Mouse (Mus musculus): ENCODE results near the gene Mllt11. TPM values are rescaled to one million over a fixed set of nuclear protein-coding genes. Genes with fewer than 3 reads are reported as not detected.

Gene Mllt11
- 4.9 and 5.8 TPM in 2 replicates for polyA plus RNA-seq (2015; fragmentation: Nextera tagmentation; extraction: Ambion mirVana)

DNA sequence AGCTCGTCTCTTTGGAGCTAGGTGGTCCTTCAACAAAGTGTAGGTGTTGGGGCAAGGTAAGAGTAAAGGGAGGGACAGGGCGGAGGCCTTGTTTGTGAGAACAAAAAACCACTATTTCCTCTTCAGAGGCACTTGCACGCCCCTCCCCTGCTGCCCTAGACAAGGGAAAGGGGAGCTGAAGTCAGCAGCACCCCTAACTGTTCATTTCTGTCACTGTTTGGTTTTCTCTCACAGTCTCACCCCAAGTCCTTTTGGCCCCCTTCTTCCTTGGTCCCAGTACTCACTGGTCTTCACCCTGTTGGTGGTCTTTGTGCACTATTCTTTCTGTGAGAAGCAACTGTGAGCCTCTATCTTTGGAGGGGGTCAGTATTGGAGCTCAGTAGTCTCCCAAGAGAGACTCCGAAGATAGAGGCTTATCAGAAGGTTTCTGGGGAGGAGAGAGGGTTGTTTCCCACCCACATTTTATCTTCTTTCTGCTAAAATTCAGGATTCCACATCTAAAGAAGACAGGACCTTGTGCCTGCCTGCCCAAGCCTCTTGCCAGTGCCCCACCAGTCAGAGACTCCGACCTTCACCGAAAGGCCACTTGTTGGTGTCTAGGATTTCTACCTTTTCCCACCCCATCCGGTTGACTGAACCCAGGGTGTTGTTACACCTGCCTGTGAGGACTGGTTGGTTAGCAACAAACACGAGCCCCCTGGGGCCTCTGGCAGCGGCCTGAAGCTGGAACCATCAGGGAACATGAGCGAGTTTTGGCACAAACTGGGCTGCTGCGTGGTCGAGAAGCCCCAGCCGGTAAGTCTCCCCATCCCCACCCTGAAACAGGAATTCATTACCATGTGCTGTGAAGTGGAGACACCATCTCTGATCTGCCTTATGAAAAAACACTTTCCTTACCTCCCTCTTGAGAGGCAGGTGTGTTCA lies at the start of gene Mllt11:
TSS of gene Mllt11 (minus strand) at position 874 of the 924 bp plus-strand sequence.

DNA sequence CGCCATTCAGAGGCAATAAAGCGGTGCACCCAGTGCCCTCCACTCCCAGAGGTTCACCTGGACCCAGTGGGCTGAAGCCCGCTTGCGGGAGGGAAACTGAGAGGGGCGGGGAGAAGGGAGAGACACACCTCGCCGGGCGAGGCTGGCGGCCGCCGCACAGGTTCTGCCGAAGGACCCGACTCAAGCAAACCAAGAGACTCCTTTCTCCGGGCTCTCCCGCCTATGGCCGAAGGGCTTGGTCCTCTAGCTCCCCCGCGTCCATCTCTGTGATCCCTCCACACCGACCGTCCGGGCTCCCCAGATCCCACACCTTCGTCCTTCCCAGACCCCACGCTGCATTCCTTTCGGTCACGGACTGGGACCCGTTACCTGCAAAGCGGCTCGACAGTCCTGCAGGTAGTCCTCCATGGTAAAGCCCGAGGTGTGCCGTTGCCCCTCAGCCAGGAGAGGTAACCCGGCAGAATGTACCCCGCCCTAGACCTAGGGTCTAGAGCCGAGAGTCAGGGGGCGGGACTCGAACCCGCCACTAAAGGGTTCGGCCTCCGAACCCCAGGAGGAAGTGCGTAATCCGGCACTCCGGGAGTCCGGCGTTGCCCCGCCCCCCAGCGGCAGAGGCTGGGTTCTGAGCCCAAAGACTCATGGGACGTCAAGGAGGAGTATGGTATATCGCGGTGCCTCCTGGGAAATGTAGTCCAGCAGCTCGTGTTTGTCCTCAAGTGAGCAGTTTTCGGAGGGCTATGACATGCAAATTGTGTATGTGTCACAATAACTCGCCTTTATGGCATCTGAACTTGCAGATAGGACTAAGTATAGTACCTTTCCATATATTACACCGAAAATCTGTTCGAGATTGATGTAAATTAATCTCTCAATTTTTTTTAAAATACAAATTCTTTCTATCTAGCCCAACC lies 49.5 kb upstream of the Mllt11 start, which contains the start of the genes Mindy1 and Prune1:
TSS of gene Mindy1 (plus strand) at position 130 of the 911 bp plus-strand sequence.
TSS of gene Prune1 (minus strand) at position 861 of the 911 bp plus-strand sequence.

DNA sequence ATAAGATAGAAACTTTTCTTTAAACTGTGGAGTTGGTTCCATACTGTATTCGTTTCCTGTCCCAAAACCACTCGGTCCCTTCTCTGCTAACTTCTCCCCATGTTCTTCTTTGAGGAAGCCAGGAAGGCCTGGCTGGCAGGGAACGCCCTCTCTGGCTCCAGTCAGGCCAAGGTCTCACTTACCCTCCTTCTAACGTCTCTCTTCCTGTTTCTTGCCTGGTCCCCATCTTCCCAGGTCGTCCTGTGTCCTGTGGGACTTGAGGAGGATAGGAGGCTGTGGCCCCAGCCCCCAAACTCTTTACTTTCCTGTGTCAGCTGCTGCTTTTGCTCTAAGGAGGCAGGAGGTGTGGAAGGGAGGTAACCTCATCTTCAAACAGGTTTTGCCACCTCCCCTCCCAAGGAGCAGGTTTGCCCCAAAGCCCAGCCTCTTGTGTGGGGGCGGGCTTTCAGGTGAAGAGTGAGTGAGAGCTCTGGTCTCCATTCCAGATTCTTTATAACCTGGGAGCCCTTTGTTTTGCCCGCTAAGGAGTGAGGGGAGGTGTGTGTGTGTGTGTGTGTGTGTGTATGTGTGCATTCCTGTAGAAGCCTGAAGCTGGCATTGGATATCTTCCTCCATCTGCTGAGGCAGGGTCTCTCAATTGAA lies 18.9 kb upstream of the Mllt11 start, which contains the start of gene Bnipl:
TSS of gene Bnipl (minus strand) at position 411 of the 642 bp plus-strand sequence.

DNA sequence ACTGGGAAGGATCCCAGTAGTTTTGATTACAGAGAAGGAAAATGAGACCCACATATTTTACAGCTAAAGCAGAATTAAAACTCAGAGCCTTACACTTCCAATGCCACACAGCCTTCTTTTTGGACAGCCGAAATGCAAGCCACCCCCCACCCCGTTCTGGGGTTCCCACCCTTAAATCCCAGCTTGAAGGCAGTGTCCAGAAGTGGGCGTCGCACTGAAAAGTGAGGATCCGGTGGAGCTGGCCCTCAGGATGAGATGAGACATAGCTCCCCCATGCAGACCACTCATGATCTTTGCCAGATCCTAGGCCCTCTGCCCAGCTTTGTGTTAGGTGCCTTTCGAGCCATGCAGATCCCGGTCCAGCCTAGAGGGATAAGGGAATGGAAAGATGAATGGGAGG lies 9.5 kb upstream of the Mllt11 start, which contains the start of gene Gm128:
TSS of gene Gm128 (minus strand) at position 101 of the 400 bp plus-strand sequence.

DNA sequence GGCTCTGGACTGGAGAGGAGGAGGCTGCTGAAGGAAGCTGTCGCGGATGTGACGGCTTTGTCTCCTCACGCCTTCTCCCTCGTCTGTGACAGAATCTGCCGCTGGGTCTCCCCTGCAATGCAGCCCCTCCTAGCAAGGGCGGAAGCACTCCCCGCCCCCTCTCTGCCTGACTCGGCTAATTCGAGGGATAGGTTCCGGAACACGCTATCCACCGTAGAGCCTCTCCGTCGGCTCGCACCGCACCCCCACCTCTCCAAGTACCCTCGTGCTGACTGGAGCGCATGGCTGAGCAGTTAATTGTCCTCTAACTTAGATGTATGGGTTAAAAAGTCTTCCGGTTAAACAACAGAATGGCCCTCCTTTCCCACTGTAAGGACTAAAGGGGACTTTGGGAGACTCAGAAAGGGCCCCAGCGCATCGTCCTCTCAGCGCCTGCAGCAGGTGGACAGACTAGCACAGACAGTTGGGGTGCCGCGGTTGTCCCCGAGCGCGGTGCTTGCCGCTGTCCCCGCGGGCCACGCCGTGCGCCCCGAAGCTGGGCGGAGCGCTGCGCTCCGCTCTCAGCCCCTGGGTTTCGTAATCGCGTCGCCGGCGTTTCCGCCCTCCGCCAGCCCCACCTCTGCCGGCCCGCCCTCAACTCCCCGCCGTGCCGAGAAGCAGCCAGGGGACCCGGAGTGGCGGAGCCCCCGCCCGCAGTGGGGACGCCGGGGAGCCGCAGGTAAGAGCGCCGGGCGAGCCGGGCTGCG lies 3.6 kb downstream of the Mllt11 start, which contains the start of gene Cdc42se1:
TSS of gene Cdc42se1 (plus strand) at position 585 of the 746 bp plus-strand sequence.

DNA sequence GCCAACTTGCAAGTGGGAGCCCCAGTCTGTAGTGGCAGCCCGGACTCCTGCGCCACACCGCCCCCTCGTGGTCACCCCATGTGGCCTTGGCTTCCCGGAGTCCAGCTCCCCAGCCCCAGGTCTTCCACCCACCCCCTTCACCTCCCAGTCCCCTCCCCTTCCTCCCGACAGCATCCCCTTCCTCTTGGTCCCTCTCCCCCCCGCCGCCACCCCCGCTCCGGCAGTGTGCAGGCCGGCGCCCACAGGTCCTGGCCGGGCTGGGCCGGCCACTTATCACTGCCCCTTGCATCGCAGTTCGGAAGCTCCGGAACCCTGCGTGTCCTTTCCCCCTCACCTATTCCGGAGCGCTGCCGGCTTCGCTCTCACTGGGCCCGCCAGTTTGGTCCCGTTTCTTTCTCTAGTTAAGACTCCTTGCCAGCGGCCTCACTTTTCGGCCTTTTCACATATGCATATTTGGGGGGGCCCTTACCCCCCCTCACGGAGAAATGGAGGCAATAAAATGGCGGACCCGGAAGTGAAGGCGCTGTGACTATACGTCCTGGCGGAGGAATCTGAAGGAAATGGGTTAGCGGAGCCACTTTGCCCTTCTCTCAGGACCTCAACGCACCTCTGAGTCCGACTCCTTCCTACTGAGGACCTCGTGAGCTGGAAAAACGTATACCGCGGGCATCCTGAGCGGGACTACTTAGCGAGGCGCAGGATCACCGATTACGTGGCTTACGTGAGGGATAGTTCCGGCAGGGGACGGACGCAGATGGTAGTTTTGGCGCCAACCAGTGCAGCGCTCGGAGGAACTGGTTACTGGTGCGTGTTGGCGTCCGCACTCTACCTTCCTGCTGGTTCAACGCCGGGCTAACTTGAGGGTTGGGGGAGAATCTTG lies 14.5 kb downstream of the Mllt11 start, which contains the start of gene Gabpb2:
TSS of gene Gabpb2 (minus strand) at position 662 of the 880 bp plus-strand sequence.

Other genes with a start within 250 kb of the Mllt11 start
- gene Zfp687, start 216.7 kb downstream of the Mllt11 start, polyA plus RNA-seq (2015; fragmentation: Nextera tagmentation; extraction: Ambion mirVana): 10.1 and 10.3 TPM in 2 replicates
- 173 and 183 TPM in 2 replicates for gene Psmd4, start 189.6 kb downstream of the Mllt11 start, polyA plus RNA-seq (2015; fragmentation: Nextera tagmentation; extraction: Ambion mirVana)
- gene Pip5k1a, start 125.2 kb downstream of the Mllt11 start, polyA plus RNA-seq (2015; fragmentation: Nextera tagmentation; extraction: Ambion mirVana): 15.7 and 18.3 TPM in 2 replicates
- gene Vps72, start 121.1 kb downstream of the Mllt11 start, polyA plus RNA-seq (2015; fragmentation: Nextera tagmentation; extraction: Ambion mirVana): 55.1 and 64.5 TPM in 2 replicates
- 0.53 and 0.96 TPM in 2 replicates for gene Tmod4, start 107.7 kb downstream of the Mllt11 start, polyA plus RNA-seq (2015; fragmentation: Nextera tagmentation; extraction: Ambion mirVana)
- gene Scnm1, start 98.2 kb downstream of the Mllt11 start, polyA plus RNA-seq (2015; fragmentation: Nextera tagmentation; extraction: Ambion mirVana): 31.7 and 43.2 TPM in 2 replicates
- 7.1 and 8.2 TPM in 2 replicates for gene Lysmd1, start 98.1 kb downstream of the Mllt11 start, polyA plus RNA-seq (2015; fragmentation: Nextera tagmentation; extraction: Ambion mirVana)
- 5.4 and 12.3 TPM in 2 replicates for gene Tnfaip8l2, start 89.8 kb downstream of the Mllt11 start, polyA plus RNA-seq (2015; fragmentation: Nextera tagmentation; extraction: Ambion mirVana)
- 0.99 and 1.9 TPM in 2 replicates for gene Sema6c, start 71.7 kb downstream of the Mllt11 start, polyA plus RNA-seq (2015; fragmentation: Nextera tagmentation; extraction: Ambion mirVana)
- gene Gabpb2, start 14.3 kb downstream of the Mllt11 start, polyA plus RNA-seq (2015; fragmentation: Nextera tagmentation; extraction: Ambion mirVana): 3.8 and 4.0 TPM in 2 replicates
- gene Cdc42se1, start 3.4 kb downstream of the Mllt11 start, polyA plus RNA-seq (2015; fragmentation: Nextera tagmentation; extraction: Ambion mirVana): 66.3 and 71.6 TPM in 2 replicates
- gene Gm128, start 9.4 kb upstream of the Mllt11 start, polyA plus RNA-seq (2015; fragmentation: Nextera tagmentation; extraction: Ambion mirVana): 0.28 and 0.31 TPM in 2 replicates
- 5.2 and 6.8 TPM in 2 replicates for gene Bnipl, start 19.0 kb upstream of the Mllt11 start, polyA plus RNA-seq (2015; fragmentation: Nextera tagmentation; extraction: Ambion mirVana)
- gene Mindy1, start 49.2 kb upstream of the Mllt11 start, polyA plus RNA-seq (2015; fragmentation: Nextera tagmentation; extraction: Ambion mirVana): 42.4 and 43.8 TPM in 2 replicates
- 13.8 and 14.0 TPM in 2 replicates for gene Prune1, start 49.9 kb upstream of the Mllt11 start, polyA plus RNA-seq (2015; fragmentation: Nextera tagmentation; extraction: Ambion mirVana)
- 6.6 and 9.3 TPM in 2 replicates for gene Anxa9, start 75.0 kb upstream of the Mllt11 start, polyA plus RNA-seq (2015; fragmentation: Nextera tagmentation; extraction: Ambion mirVana)
- 108 and 111 TPM in 2 replicates for gene Cers2, start 82.6 kb upstream of the Mllt11 start, polyA plus RNA-seq (2015; fragmentation: Nextera tagmentation; extraction: Ambion mirVana)
- 11.0 and 12.2 TPM in 2 replicates for gene Setdb1, start 125.0 kb upstream of the Mllt11 start, polyA plus RNA-seq (2015; fragmentation: Nextera tagmentation; extraction: Ambion mirVana)
- gene 4930558C23Rik, start 170.7 kb upstream of the Mllt11 start, polyA plus RNA-seq (2015; fragmentation: Nextera tagmentation; extraction: Ambion mirVana): not detected in 2 replicates
- 21.4 and 25.2 TPM in 2 replicates for gene Arnt, start 202.2 kb upstream of the Mllt11 start, polyA plus RNA-seq (2015; fragmentation: Nextera tagmentation; extraction: Ambion mirVana)

Data from urinary bladder, postnatal 0 days (tissue).